Mouse (Mus musculus) adrenal gland, adult 8-10 months (tissue): ENCODE results near the gene Klhl9. TPM values are rescaled to one million over a fixed set of nuclear protein-coding genes. Genes with fewer than 3 reads are reported as not detected.

Source experiments
- DNase-seq: peaks from one replicate; pipeline ENCODE4 v3.0.0; 2022
- total RNA-seq, 4 experiments: library from RNA; stranded (reverse); gene quantifications; 2 replicates each; pipeline ENCODE4 v1.2.4; 2022

The Klhl9 gene
- total RNA-seq, 4 experiments from 2014 or later, result 76.7 to 100 (median 91.0) TPM

- DNase-seq, result no peak
Measured at GRCm38 (mm10) chr4:88714281-88714680, 8.0 kb downstream of the Klhl9 start.

DNA sequence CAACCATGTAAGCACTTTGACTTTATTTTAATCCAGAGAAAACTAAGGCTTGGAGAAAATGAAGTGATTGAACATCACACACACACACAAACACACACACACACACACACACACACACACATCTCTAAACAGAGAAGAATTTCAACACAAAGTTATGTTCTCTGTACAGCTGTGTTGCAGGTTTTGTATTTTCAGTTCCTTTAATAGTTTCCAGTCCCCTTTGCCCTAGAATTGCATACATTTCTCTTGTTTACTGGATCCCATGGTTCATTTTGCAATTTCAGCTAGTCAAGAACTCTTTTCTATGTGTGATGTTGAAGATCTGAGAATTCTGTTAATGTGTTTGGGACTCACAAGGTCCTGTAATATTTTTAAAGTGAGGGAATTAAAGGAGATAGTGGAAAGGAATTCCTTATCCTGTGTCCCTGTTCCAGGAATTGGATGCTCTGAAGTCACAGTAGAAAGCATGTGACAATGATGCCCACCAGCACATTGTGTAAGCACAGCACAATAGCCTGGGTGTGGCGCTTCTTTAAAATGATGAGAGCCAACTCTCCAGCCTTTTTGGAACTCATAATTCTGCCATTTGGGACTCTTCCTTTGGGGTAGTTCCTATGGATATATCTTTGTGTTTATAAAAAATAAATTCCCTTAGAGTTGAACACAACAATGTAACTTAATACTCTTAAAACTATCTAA, 15.0 kb downstream of the Klhl9 start:
- DNase-seq, result no peak

- DNase-seq, result no peak
Measured at GRCm38 (mm10) chr4:88705924-88706323, 16.3 kb downstream of the Klhl9 start.

- no peak for DNase-seq
Measured at GRCm38 (mm10) chr4:88699301-88699700, 23.0 kb downstream of the Klhl9 start.

- no peak for DNase-seq
Measured at GRCm38 (mm10) chr4:88698781-88699180, 23.5 kb downstream of the Klhl9 start.

DNA sequence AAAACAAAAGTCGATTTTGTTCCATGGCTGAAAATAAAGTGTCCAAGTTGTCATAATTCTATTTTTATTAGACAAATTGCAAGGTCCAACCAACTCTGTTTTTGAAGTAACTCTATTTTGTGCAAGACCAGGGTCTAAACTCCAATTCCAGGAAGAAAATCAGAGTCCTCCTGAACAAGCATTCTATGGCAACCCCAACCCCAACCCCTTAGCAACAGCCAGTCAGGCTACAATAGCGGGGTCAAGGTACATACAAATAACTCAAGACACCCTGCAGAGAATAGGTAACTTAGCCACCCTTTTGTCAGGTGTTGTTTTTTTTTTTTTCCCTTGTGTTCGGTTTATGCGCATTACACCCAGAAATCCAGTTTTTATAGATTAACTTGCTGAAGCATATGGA, 24.5 kb downstream of the Klhl9 start:
- no peak for DNase-seq

DNA sequence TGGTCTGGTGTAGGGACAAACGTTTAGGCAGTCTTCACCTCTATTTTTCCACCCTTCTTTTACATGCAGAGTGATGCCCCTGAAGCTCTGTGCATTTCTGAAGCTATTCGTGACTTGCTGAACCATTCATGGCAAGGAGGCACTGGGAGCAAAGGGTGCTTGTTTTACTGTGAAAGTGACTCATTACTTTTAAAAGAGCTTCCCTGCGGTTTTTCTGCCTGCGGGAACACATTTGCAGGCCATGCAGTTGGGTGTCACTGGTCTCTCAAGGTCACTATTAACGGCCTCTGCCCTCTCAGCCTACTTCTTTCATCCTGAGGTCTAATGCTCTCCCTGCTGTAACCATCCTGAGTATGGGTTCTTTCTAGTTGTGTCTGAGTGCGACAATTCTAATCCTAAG, 25.2 kb downstream of the Klhl9 start:
- no peak for DNase-seq

DNA sequence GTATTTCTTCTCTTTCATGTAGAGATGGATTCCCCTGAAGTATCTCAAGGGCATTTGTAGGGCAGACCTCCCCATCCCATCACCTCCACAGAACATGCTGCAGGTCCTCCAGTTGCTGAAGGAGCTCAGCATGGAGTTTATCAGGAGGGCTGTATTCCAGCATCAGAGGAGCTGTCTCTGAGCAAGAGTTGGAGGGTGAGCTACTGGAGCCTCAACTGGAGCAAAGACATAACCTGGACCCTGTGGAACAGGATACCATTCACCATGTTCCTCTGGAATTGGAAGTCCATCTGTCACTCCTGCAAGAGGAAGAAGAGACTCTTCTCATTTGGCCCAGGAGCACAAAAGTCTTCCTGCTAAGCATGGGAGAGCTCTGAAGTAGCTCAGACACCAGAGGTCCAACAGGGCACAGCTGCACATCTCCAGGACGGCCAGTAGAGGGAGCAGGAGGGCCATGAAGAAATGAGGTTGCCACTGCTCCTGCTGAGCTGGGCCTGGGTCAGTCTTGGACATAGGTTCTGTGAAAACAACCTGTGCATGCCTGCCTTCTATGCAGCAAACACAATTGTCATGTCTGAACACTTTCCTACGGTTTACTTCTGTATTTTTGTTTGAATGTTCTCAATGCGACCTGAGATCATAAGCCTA, 25.9 kb downstream of the Klhl9 start:
- peak; percentile 51 for DNase-seq

GRCm38 (mm10) chr4:88693392-88693791, 28.9 kb downstream of the Klhl9 start:
- DNase-seq, result no peak

DNA sequence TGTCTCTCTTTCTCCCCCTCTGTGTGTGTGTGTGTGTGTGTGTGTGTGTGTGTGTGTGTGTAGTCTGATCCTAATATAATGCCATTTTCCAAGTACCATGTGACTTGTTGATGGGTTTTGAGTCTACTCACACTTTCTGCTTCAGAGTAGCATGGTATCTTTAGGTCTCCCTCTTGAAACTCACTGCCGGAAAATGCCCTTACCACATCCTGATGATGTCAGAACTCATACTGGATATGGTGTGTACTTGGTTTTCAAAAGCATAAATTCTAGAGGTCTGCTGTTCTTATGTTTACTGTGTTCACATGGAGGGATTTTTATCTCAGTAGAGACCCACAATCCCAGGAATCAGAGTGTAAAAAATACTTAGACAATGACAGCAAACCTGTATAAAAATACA, 29.7 kb downstream of the Klhl9 start:
- no peak for DNase-seq

GRCm38 (mm10) chr4:88691259-88691658, 31.0 kb downstream of the Klhl9 start, which contains the start of gene Ifnab:
TSS of gene Ifnab (minus strand) at chr4:88691359.
- no peak for DNase-seq

- no peak for DNase-seq
Measured at GRCm38 (mm10) chr4:88683812-88684211, 38.5 kb downstream of the Klhl9 start, which contains the start of gene Ifna2. TSS of gene Ifna2 (minus strand) at chr4:88683912.

DNA sequence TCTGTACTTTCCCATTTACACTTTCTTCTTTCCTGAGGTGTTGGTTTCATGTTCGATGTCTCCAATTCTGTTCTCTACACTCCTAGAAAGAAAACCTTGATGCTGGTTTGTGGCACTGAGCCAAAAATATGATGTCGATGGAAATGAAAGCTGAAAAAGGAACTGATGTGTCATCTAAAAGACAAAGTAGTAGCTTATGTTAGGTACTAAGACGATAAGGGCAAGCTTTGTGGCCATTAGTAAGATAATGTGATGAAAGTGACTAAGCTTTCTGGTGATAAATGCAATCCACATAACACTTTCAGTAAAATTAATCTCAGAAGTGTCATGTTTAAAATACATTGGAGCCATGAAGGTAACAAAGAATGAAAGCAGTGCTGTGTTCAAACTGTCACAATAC, 40.9 kb downstream of the Klhl9 start:
- no peak for DNase-seq

DNA sequence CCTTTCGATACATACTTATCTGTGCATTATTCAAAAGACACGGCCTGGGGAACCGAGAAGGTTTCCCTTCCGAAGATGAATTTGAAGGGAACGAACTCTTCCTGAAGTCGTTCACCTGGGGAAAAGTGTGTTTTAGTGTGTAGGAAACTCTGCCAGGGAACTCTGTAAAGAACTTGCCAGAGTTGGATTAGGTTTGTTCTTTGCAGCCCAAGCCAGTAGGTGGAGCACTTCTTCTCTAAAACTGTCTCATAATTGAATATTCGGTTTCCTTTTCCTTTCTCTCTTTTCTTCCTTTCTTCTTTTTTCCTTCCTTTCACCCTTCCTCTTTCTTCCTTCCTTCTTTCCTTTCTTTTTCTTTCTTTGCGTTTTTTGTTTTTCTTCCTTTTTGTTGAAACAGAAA, 41.9 kb downstream of the Klhl9 start:
- no peak for DNase-seq

DNA sequence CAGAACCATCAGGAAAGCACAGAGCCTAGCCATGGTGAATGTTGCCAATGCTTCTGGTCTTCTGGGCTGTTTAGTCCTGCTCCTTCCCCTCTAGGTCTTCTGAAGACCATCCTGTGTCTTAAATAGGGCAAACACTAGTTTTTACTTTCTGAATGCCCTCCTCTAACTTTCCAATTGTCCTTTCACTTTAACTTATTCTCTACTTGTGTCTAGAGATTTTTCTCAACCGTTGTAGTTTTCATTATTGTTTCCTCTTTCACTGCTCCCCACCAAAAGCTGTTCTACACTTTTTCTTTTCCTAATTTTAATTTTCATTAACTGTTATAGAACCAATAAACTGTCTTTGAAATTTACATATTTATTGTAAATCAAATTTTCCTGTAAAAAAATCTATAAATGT, 45.4 kb downstream of the Klhl9 start, which contains the start of gene Ifna16:
Gene Ifna16, minus strand, starts transcription at position 101 of the 400 bp plus-strand sequence.
- DNase-seq, result no peak

Other genes with a start within 250 kb of the Klhl9 start
- not detected for gene Ifnb1, start 199.7 kb downstream of the Klhl9 start, total RNA-seq
- not detected for gene Ifna15, start 164.2 kb downstream of the Klhl9 start, total RNA-seq
- not detected for gene Ifna14, start 150.7 kb downstream of the Klhl9 start, total RNA-seq
- not detected for gene Ifna9, start 130.1 kb downstream of the Klhl9 start, total RNA-seq
- gene Ifna12, start 119.1 kb downstream of the Klhl9 start, total RNA-seq, result not detected
- not detected for gene C87499, start 88.1 kb downstream of the Klhl9 start, total RNA-seq
- gene Ifna13, start 78.0 kb downstream of the Klhl9 start, total RNA-seq, result not detected
- not detected for gene Ifna16, start 45.5 kb downstream of the Klhl9 start, total RNA-seq
- gene Ifna2, start 38.6 kb downstream of the Klhl9 start, total RNA-seq, result not detected
- not detected for gene Ifnab, start 31.1 kb downstream of the Klhl9 start, total RNA-seq
- under 1 TPM; 0.67 to 0.92 (median 0.73) TPM for gene Gm26566, start 660 bp downstream of the Klhl9 start, total RNA-seq
- gene Gm13271, start 32.4 kb upstream of the Klhl9 start, total RNA-seq, result not detected
- not detected for gene Gm13283, start 37.7 kb upstream of the Klhl9 start, total RNA-seq
- gene Gm13290, start 51.4 kb upstream of the Klhl9 start, total RNA-seq, result under 1 TPM in 1 of 4 experiments, not detected in 3; 0.46 TPM
- not detected for gene Gm13289, start 54.5 kb upstream of the Klhl9 start, total RNA-seq
- not detected for gene Gm13272, start 57.4 kb upstream of the Klhl9 start, total RNA-seq
- gene Ifnz, start 59.7 kb upstream of the Klhl9 start, total RNA-seq, result under 1 TPM in 1 of 4 experiments, not detected in 3; 0.49 TPM
- gene Gm13276, start 63.2 kb upstream of the Klhl9 start, total RNA-seq, result not detected
- not detected for gene Gm13277, start 66.2 kb upstream of the Klhl9 start, total RNA-seq
- gene Gm13278, start 69.1 kb upstream of the Klhl9 start, total RNA-seq, result not detected
- gene Gm13275, start 72.0 kb upstream of the Klhl9 start, total RNA-seq, result not detected
- gene Gm13279, start 74.9 kb upstream of the Klhl9 start, total RNA-seq, result not detected
- gene Gm13285, start 77.2 kb upstream of the Klhl9 start, total RNA-seq, result under 1 TPM in 1 of 4 experiments, not detected in 3; 0.24 TPM
- not detected for gene Gm13287, start 80.8 kb upstream of the Klhl9 start, total RNA-seq
- gene Gm13288, start 83.1 kb upstream of the Klhl9 start, total RNA-seq, result not detected
- gene Ifna7, start 93.8 kb upstream of the Klhl9 start, total RNA-seq, result not detected
- gene Ifna11, start 97.5 kb upstream of the Klhl9 start, total RNA-seq, result not detected
- not detected for gene Ifna6, start 105.0 kb upstream of the Klhl9 start, total RNA-seq
- gene Ifna5, start 113.1 kb upstream of the Klhl9 start, total RNA-seq, result not detected
- not detected for gene Ifna4, start 119.4 kb upstream of the Klhl9 start, total RNA-seq
- not detected for gene Ifna1, start 127.6 kb upstream of the Klhl9 start, total RNA-seq
- gene Ifne, start 157.7 kb upstream of the Klhl9 start, total RNA-seq, result not detected